In genomic region chr9:71148890-71149289, GRCm38 (mm10) we compare ENCODE assay signal across 28 mouse cellular contexts. TPM values are rescaled to one million over a fixed set of nuclear protein-coding genes. Genes with fewer than 3 reads are reported as not detected.
DNase-seq lines count a peak whose midpoint lies in the region; ATAC-seq and TF ChIP-seq lines count a peak whose summit lies in the region.
"Had no signal": no experiment of that assay in that cellular context is flagged by ENCODE, and none has a peak within 500 bp of the region (broad histone marks: within the 10 kb centered on the region; RNA-seq: fewer than 3 reads in every experiment).

No protein-coding gene starts in this region.

- ATAC-seq in liver, embryonic 12.5 days = no peak
- ATAC-seq in liver, postnatal 0 days = no peak
- no peak for ATAC-seq in liver, embryonic 15.5 days (ENCODE audit: insufficient read depth)
- ATAC-seq in forebrain, embryonic 12.5 days (ENCODE audit: low FRiP score) = no peak
- no peak for ATAC-seq in heart, embryonic 11.5 days (replicated peaks; ENCODE audit: insufficient number of reproducible peaks, low FRiP score, low TSS enrichment)
- ATAC-seq: forebrain, embryonic 14.5 days; hindbrain, postnatal 0 days; intestine, postnatal 0 days; lung, postnatal 0 days; midbrain, embryonic 16.5 days had no signal

- TF ChIP-seq EP300 in liver, postnatal 0 days (IDR thresholded peaks at IDR 0.05; ENCODE audit: low read depth) = no peak

- TF ChIP-seq POLR2A in bone marrow macrophage, adult 2 months (IDR thresholded peaks at IDR 0.05; ENCODE audit: borderline replicate concordance, low read depth, low read length) = no peak

- no peak; the same call in 1 of the 2 replicates for TF ChIP-seq CTCF in liver, postnatal 0 days (IDR thresholded peaks at IDR 0.05; ENCODE audit: low read depth)
- TF ChIP-seq CTCF in bone marrow macrophage, adult 2 months (IDR thresholded peaks at IDR 0.05; ENCODE audit: low read depth, low read length) = no peak

- H3K27ac ChIP-seq in liver, embryonic 12.5 days = peak overlapping the region; percentile 72
- no peak overlapping the region for H3K27ac ChIP-seq in liver, postnatal 0 days (ENCODE audit: low read depth)
- H3K27ac ChIP-seq in bone marrow macrophage, adult 2 months (ENCODE audit: insufficient read depth, low read depth, low read length) = 0 out of 2 replicates have a peak overlapping the region, but pooled peaks have one; percentile 46
- peak overlapping the region; percentile 75 for H3K27ac ChIP-seq in liver, embryonic 15.5 days (replicated peaks)
- no peak overlapping the region for H3K27ac ChIP-seq in forebrain, embryonic 12.5 days
- H3K27ac ChIP-seq in heart, embryonic 11.5 days (ENCODE audit: low read depth, low read length) = no peak overlapping the region
- H3K27ac ChIP-seq: hindbrain, embryonic 12.5 days; hindbrain, postnatal 0 days; limb, embryonic 12.5 days; stomach, postnatal 0 days had no signal

- H3K4me3 ChIP-seq in liver, embryonic 12.5 days = no peak overlapping the region
- no peak overlapping the region for H3K4me3 ChIP-seq in liver, postnatal 0 days (ENCODE audit: low read depth, low read length)
- no peak overlapping the region for H3K4me3 ChIP-seq in bone marrow macrophage, adult 2 months (ENCODE audit: insufficient read depth, low read length)
- no peak overlapping the region for H3K4me3 ChIP-seq in liver, embryonic 15.5 days (replicated peaks)
- H3K4me3 ChIP-seq in forebrain, embryonic 12.5 days (replicated peaks) = no peak overlapping the region
- no peak overlapping the region for H3K4me3 ChIP-seq in heart, embryonic 11.5 days (ENCODE audit: low read depth, low read length)
- H3K4me3 ChIP-seq: heart, embryonic 12.5 days; hindbrain, embryonic 12.5 days; limb, embryonic 12.5 days had no signal

- H3K4me2 ChIP-seq in liver, embryonic 12.5 days = no peak overlapping the region
- no peak overlapping the region for H3K4me2 ChIP-seq in liver, postnatal 0 days (ENCODE audit: low read depth, low read length)
- no peak overlapping the region for H3K4me2 ChIP-seq in liver, embryonic 15.5 days
- no peak overlapping the region for H3K4me2 ChIP-seq in forebrain, embryonic 12.5 days
- H3K4me2 ChIP-seq in heart, embryonic 11.5 days = no peak overlapping the region
- H3K4me2 ChIP-seq: heart, embryonic 12.5 days; hindbrain, embryonic 12.5 days; limb, embryonic 12.5 days; midbrain, embryonic 11.5 days had no signal

- no peaks in the 10 kb centered on the region for H3K27me3 ChIP-seq in liver, embryonic 12.5 days (replicated peaks)
- H3K27me3 ChIP-seq in liver, postnatal 0 days (ENCODE audit: insufficient read depth, low read length) = no peaks in the 10 kb centered on the region
- H3K27me3 ChIP-seq in liver, embryonic 15.5 days = no peaks in the 10 kb centered on the region
- H3K27me3 ChIP-seq in forebrain, embryonic 12.5 days = no peaks in the 10 kb centered on the region
- H3K27me3 ChIP-seq in heart, embryonic 11.5 days (ENCODE audit: control insufficient read depth, insufficient read depth, low read length) = no peaks in the 10 kb centered on the region
- H3K27me3 ChIP-seq: heart, embryonic 12.5 days; hindbrain, embryonic 12.5 days; limb, embryonic 12.5 days had no signal

- peak overlapping the region; percentile 22; the same call in 1 of the 2 replicates for H3K9ac ChIP-seq in liver, embryonic 12.5 days
- H3K9ac ChIP-seq in liver, postnatal 0 days (replicated peaks) = no peak overlapping the region
- H3K9ac ChIP-seq in liver, embryonic 15.5 days = no peak overlapping the region
- no peak overlapping the region for H3K9ac ChIP-seq in forebrain, embryonic 12.5 days
- no peak overlapping the region for H3K9ac ChIP-seq in heart, embryonic 11.5 days (ENCODE audit: low read depth, low read length)
- H3K9ac ChIP-seq: heart, embryonic 12.5 days; hindbrain, embryonic 12.5 days; limb, embryonic 12.5 days had no signal

- H3K36me3 ChIP-seq in liver, embryonic 12.5 days = no peaks in the 10 kb centered on the region
- no peaks in the 10 kb centered on the region; the same call in 1 of the 2 replicates for H3K36me3 ChIP-seq in liver, postnatal 0 days (replicated peaks; ENCODE audit: insufficient read depth, low read length)
- no peaks in the 10 kb centered on the region for H3K36me3 ChIP-seq in liver, embryonic 15.5 days (replicated peaks)
- H3K36me3 ChIP-seq in forebrain, embryonic 12.5 days (replicated peaks) = no peaks in the 10 kb centered on the region
- H3K36me3 ChIP-seq in heart, embryonic 11.5 days (ENCODE audit: control insufficient read depth, insufficient read depth, low read length) = no peaks in the 10 kb centered on the region
- H3K36me3 ChIP-seq: heart, embryonic 12.5 days; hindbrain, embryonic 12.5 days; limb, embryonic 12.5 days had no signal

- H3K4me1 ChIP-seq in liver, embryonic 12.5 days = peaks cover 69% of the 10 kb centered on the region
- H3K4me1 ChIP-seq in liver, postnatal 0 days (ENCODE audit: insufficient read depth) = peaks cover 23% of the 10 kb centered on the region
- H3K4me1 ChIP-seq in bone marrow macrophage, adult 2 months (ENCODE audit: control insufficient read depth, insufficient read depth, low read length) = peaks cover 17% of the 10 kb centered on the region
- peaks cover 78% of the 10 kb centered on the region for H3K4me1 ChIP-seq in liver, embryonic 15.5 days (replicated peaks)
- no peaks in the 10 kb centered on the region; the same call in 1 of the 2 replicates for H3K4me1 ChIP-seq in forebrain, embryonic 12.5 days
- H3K4me1 ChIP-seq in heart, embryonic 11.5 days (ENCODE audit: control insufficient read depth, insufficient read depth, low read length) = 0 out of 2 replicates have a peak, but pooled peaks cover 2% of the 10 kb centered on the region
- H3K4me1 ChIP-seq: hindbrain, embryonic 12.5 days; limb, embryonic 12.5 days had no signal

- DNase-seq in liver, postnatal 0 days = no peak
- no peak for DNase-seq in spleen, postnatal 10 days (ENCODE audit: low spot score in 2 of 2)
- DNase-seq: adrenal gland, adult 8-10 months; B cell, adult 2 months; cerebellum, adult 8-10 months; cerebellum, postnatal 25 days; gastrocnemius, postnatal 14 days; heart, postnatal 14 days; kidney, postnatal 14 days; lung, adult 18-20 months; spleen, adult 18-20 months; thymus, adult 18-20 months; thymus, postnatal 4 days had no signal

- H3K9me3 ChIP-seq in liver, embryonic 12.5 days (replicated peaks) = no peaks in the 10 kb centered on the region
- no peaks in the 10 kb centered on the region for H3K9me3 ChIP-seq in liver, postnatal 0 days (ENCODE audit: low read length)
- H3K9me3 ChIP-seq in liver, embryonic 15.5 days (replicated peaks) = no peaks in the 10 kb centered on the region
- H3K9me3 ChIP-seq in forebrain, embryonic 12.5 days = no peaks in the 10 kb centered on the region
- H3K9me3 ChIP-seq in heart, embryonic 11.5 days (replicated peaks; ENCODE audit: control insufficient read depth, low read length) = no peaks in the 10 kb centered on the region
- H3K9me3 ChIP-seq: heart, embryonic 12.5 days; hindbrain, embryonic 12.5 days; limb, embryonic 12.5 days had no signal

RNA-seq across cellular contexts. Expression of gene Aqp9, which starts 19.6 kb away (rescaled TPM):
- 10.1 and 10.3 TPM in 2 replicates for polyA plus RNA-seq in liver, embryonic 12.5 days (2016; fragmentation: Nextera tagmentation; extraction: Ambion mirVana)
- polyA plus RNA-seq in liver, postnatal 0 days (2015; fragmentation: Nextera tagmentation; extraction: Ambion mirVana) = 70.9 and 75.4 TPM in 2 replicates
- polyA plus RNA-seq in bone marrow macrophage, adult 2 months (2012; ENCODE audit: insufficient read depth, insufficient read length, missing spikeins) = 0.20 and 0.40 TPM in 2 replicates
- polyA plus RNA-seq in liver, embryonic 15.5 days (2015; fragmentation: Nextera tagmentation; extraction: Ambion mirVana) = 7.7 and 8.2 TPM in 2 replicates
- polyA plus RNA-seq in forebrain, embryonic 12.5 days (2016; fragmentation: Nextera tagmentation; extraction: Ambion mirVana) = 0.08 and 0.93 TPM in 2 replicates
- polyA plus RNA-seq in heart, embryonic 11.5 days (2014; fragmentation: Nextera tagmentation; extraction: Ambion mirVana) = 0.10 and 0.36 TPM in 2 replicates
- polyA plus RNA-seq: hindbrain, embryonic 12.5 days had no signal

Comparison
In these comparisons a context has a peak if more than half of its experiments do, and no peak if none do; other contexts are left out.
1. H3K27ac ChIP-seq: peak in liver, embryonic 12.5 days (single experiment), bone marrow macrophage, adult 2 months (single experiment) and liver, embryonic 15.5 days (single experiment); none in liver, postnatal 0 days (single experiment), forebrain, embryonic 12.5 days (single experiment) and heart, embryonic 11.5 days (single experiment).